Mouse (Mus musculus) hindlimb bud, embryonic 11.5 days (tissue): ENCODE data around the gene Lce1b.
"Not testable (repeated sequence)": the region's sequence is repeated elsewhere in the genome, so short reads cannot be mapped to it uniquely, and the experiment has no call there.

ENCODE experiments used
- DNase-seq: peaks from one replicate; pipeline ENCODE4 v3.0.0-alpha.2; 2012; ENCODE audit warnings: low read depth, low spot score; ENCODE audit errors: extremely low spot score

The Lce1b gene

GRCm38 (mm10) chr3:92656826-92657225 is at the start of gene Lce1b:
Gene Lce1b, minus strand, starts transcription at chr3:92656926.
- DNase-seq, result no peak

- DNase-seq, result no peak
Observed at GRCm38 (mm10) chr3:92694613-92695012, 37.9 kb upstream of the Lce1b start.

GRCm38 (mm10) chr3:92691688-92692087 is 35.0 kb upstream of the Lce1b start:
- DNase-seq, result no peak

GRCm38 (mm10) chr3:92689154-92689553 is 32.4 kb upstream of the Lce1b start:
- not testable (repeated sequence) for DNase-seq

GRCm38 (mm10) chr3:92687110-92687509 is 30.4 kb upstream of the Lce1b start, which contains the start of gene Lce1d:
Gene Lce1d, minus strand, starts transcription at chr3:92687210.
- no peak for DNase-seq

- DNase-seq, result no peak
Observed at GRCm38 (mm10) chr3:92678947-92679346, 22.2 kb upstream of the Lce1b start, which contains the start of gene Lce1c. Gene Lce1c, plus strand, starts transcription at chr3:92679247.

GRCm38 (mm10) chr3:92670215-92670614 is 13.5 kb upstream of the Lce1b start, which contains the start of gene Lce1a2:
Gene Lce1a2, minus strand, starts transcription at chr3:92670315.
- no peak for DNase-seq

GRCm38 (mm10) chr3:92648207-92648606 is 8.5 kb downstream of the Lce1b start, which contains the start of gene Lce1a1:
Gene Lce1a1, minus strand, starts transcription at chr3:92648307.
- no peak for DNase-seq

- DNase-seq, result no peak
Observed at GRCm38 (mm10) chr3:92639854-92640253, 16.9 kb downstream of the Lce1b start.

GRCm38 (mm10) chr3:92638653-92638991 is 18.1 kb downstream of the Lce1b start:
- no peak for DNase-seq

GRCm38 (mm10) chr3:92637745-92638652 is 18.7 kb downstream of the Lce1b start:
- DNase-seq, result no peak

- no peak for DNase-seq
Observed at GRCm38 (mm10) chr3:92621560-92621959, 35.2 kb downstream of the Lce1b start, which contains the start of gene Lce6a. Gene Lce6a, minus strand, starts transcription at chr3:92621660.

- no peak for DNase-seq
Observed at GRCm38 (mm10) chr3:92609804-92610203, 46.9 kb downstream of the Lce1b start.

GRCm38 (mm10) chr3:92607392-92607791 is 49.3 kb downstream of the Lce1b start, which contains the start of gene 2210017I01Rik:
Gene 2210017I01Rik, minus strand, starts transcription at chr3:92607492.
- DNase-seq, result no peak
